ENCODE assay signal across 16 mouse cellular contexts in the genomic region with DNA sequence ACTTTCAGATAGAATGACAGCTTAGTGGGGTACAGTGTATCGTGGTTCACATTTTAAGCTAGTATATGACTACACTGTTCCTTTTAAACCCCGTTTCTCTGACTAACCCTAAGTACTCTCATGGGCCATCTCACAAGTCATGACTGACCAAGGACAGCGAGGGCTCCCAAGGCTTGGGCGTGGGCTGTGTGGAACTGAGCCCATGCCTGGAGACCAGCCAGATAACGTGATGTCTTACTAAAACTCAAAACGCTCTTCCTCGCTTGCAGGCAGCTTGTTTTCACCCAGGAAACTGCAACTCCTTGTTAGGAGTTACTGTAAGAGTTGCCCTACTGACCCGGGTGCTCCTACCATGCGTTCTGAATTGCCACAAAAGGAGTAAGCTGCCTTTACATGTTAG. TPM values are rescaled to one million over a fixed set of nuclear protein-coding genes. Genes with fewer than 3 reads are reported as not detected.
DNase-seq lines count a peak whose midpoint lies in the region; ATAC-seq lines count a peak whose summit lies in the region.
"Had no signal": no experiment of that assay in that cellular context is flagged by ENCODE, and none has a peak within 500 bp of the region (broad histone marks: within the 10 kb centered on the region; RNA-seq: fewer than 3 reads in every experiment).

No protein-coding gene starts in this region.

- no peak overlapping the region for H3K4me3 ChIP-seq in heart, embryonic 10.5 days
- H3K4me3 ChIP-seq in intestine, embryonic 15.5 days (replicated peaks), result no peak overlapping the region
- H3K4me3 ChIP-seq: embryonic facial prominence, embryonic 15.5 days; forebrain, embryonic 13.5 days; limb, embryonic 13.5 days; megakaryocyte, embryonic 14.5 days; neural tube, embryonic 15.5 days had no signal

- H3K4me1 ChIP-seq in heart, embryonic 10.5 days, result peaks cover 5% of the 10 kb centered on the region
- H3K4me1 ChIP-seq in intestine, embryonic 15.5 days (replicated peaks), result no peaks in the 10 kb centered on the region
- H3K4me1 ChIP-seq: embryonic facial prominence, embryonic 15.5 days; forebrain, embryonic 13.5 days; limb, embryonic 13.5 days; neural tube, embryonic 15.5 days had no signal

- no peak overlapping the region for H3K9ac ChIP-seq in intestine, embryonic 15.5 days
- H3K9ac ChIP-seq: embryonic facial prominence, embryonic 15.5 days; forebrain, embryonic 13.5 days; limb, embryonic 13.5 days; neural tube, embryonic 15.5 days had no signal

- intact Hi-C loops in heart, postnatal 10 days (cut with DNase I), result no loop called here

- H3K27ac ChIP-seq in heart, embryonic 10.5 days, result no peak overlapping the region
- no peak overlapping the region for H3K27ac ChIP-seq in intestine, embryonic 15.5 days
- H3K27ac ChIP-seq: embryonic facial prominence, embryonic 15.5 days; forebrain, embryonic 13.5 days; limb, embryonic 13.5 days; neural tube, embryonic 15.5 days had no signal

- H3K27me3 ChIP-seq in heart, embryonic 10.5 days (ENCODE audit: insufficient read depth, poor library complexity, severe bottlenecking), result no peaks in the 10 kb centered on the region
- no peaks in the 10 kb centered on the region for H3K27me3 ChIP-seq in intestine, embryonic 15.5 days (replicated peaks)
- H3K27me3 ChIP-seq: embryonic facial prominence, embryonic 15.5 days; forebrain, embryonic 13.5 days; limb, embryonic 13.5 days; megakaryocyte, embryonic 14.5 days; neural tube, embryonic 15.5 days had no signal

- no peaks in the 10 kb centered on the region for H3K9me3 ChIP-seq in heart, embryonic 10.5 days
- no peaks in the 10 kb centered on the region for H3K9me3 ChIP-seq in intestine, embryonic 15.5 days
- H3K9me3 ChIP-seq: embryonic facial prominence, embryonic 15.5 days; forebrain, embryonic 13.5 days; limb, embryonic 13.5 days; megakaryocyte, embryonic 14.5 days; neural tube, embryonic 15.5 days had no signal

- WGBS in heart, embryonic 10.5 days, result 89% methylated on average over 9 of the region's 9 CpGs
- 92% methylated on average over 9 of the region's 9 CpGs for WGBS in intestine, embryonic 15.5 days

- peaks cover 65% of the 10 kb centered on the region for H3K36me3 ChIP-seq in heart, embryonic 10.5 days
- peaks cover 24% of the 10 kb centered on the region for H3K36me3 ChIP-seq in intestine, embryonic 15.5 days

- no peak overlapping the region for H3K4me2 ChIP-seq in intestine, embryonic 15.5 days (replicated peaks)
- H3K4me2 ChIP-seq: embryonic facial prominence, embryonic 15.5 days; forebrain, embryonic 13.5 days; limb, embryonic 13.5 days; neural tube, embryonic 15.5 days had no signal

- DNase-seq in heart, postnatal 10 days, result peak; percentile 41 to 53
- DNase-seq in heart, embryonic 10.5 days (ENCODE audit: low spot score), result no peak
- peak; percentile 18 to 59 for DNase-seq in urinary bladder, postnatal 36 days (ENCODE audit: low spot score in 2 of 2)
- DNase-seq in urinary bladder, postnatal 10 days (ENCODE audit: low spot score), result no peak
- peak; percentile 28 to 38 for DNase-seq in gastrocnemius, postnatal 4 days (ENCODE audit: low spot score in 2 of 2)
- no peak for DNase-seq in layer of hippocampus, postnatal 36 days
- no peak for DNase-seq in spleen, adult 18-20 months
- DNase-seq: cerebellum, adult 18-20 months; lung, adult 18-20 months had no signal

- no peak for ATAC-seq in intestine, embryonic 15.5 days
- ATAC-seq: forebrain, embryonic 13.5 days; inflammation-experienced regulatory T-cells, adult 6 months had no signal

RNA-seq across cellular contexts. Expression of gene Grsf1, which starts 32.5 kb away (rescaled TPM):
- 100 to 1,000 TPM; 197 to 201 TPM for total RNA-seq in heart, postnatal 10 days (2021)
- polyA plus RNA-seq in heart, embryonic 10.5 days (2016; fragmentation: Nextera tagmentation; extraction: Ambion mirVana), result 71.0 and 71.1 TPM in 2 replicates
- total RNA-seq in gastrocnemius, postnatal 4 days (2021), result 100 to 1,000 TPM in 1 of 2 experiments, 10 to 100 TPM in 1; 95.6 to 130 TPM
- 10 to 100 TPM; 85.3 to 97.2 TPM for total RNA-seq in layer of hippocampus, postnatal 36 days (2021)
- polyA plus RNA-seq in intestine, embryonic 15.5 days (2015; fragmentation: Nextera tagmentation; extraction: Ambion mirVana), result 47.2 and 47.9 TPM in 2 replicates

Comparison
In these comparisons a context has a peak if more than half of its experiments do, and no peak if none do; other contexts are left out.
1. DNase-seq: peak in heart, postnatal 10 days (2 of 2), urinary bladder, postnatal 36 days (2 of 2) and gastrocnemius, postnatal 4 days (2 of 2); none in heart, embryonic 10.5 days (single experiment), urinary bladder, postnatal 10 days (single experiment), layer of hippocampus, postnatal 36 days (0 of 2) and spleen, adult 18-20 months (0 of 2).